In genomic region chr16:31598409-31598988, GRCm38 (mm10) we compare ENCODE assay signal across 9 mouse cellular contexts.
A peak's percentile ranks its signal among the peaks of the same experiment; 100 is the strongest.
DNase-seq lines count a peak whose midpoint lies in the region; ATAC-seq lines count a peak whose summit lies in the region.
"Had no signal": no experiment of that assay in that cellular context is flagged by ENCODE, and none has a peak within 500 bp of the region (broad histone marks: within the 10 kb centered on the region; RNA-seq: fewer than 3 reads in every experiment).

No protein-coding gene starts in this region.

- H3K4me3 ChIP-seq in midbrain, embryonic 10.5 days: no peak overlapping the region
- H3K4me3 ChIP-seq in midbrain, embryonic 14.5 days (replicated peaks; ENCODE audit: low read depth, low read length): no peak overlapping the region
- H3K4me3 ChIP-seq in liver, embryonic 15.5 days (replicated peaks): peak overlapping the region; percentile 8; the same call in 1 of the 2 replicates
- H3K4me3 ChIP-seq in midbrain, embryonic 13.5 days (replicated peaks): no peak overlapping the region
- H3K4me3 ChIP-seq: limb, embryonic 12.5 days had no signal

- 0 out of 2 replicates have a peak overlapping the region, but pooled peaks have one; percentile 33 for H3K27ac ChIP-seq in midbrain, embryonic 10.5 days (replicated peaks)
- H3K27ac ChIP-seq in midbrain, embryonic 14.5 days (replicated peaks; ENCODE audit: low read depth, low read length): no peak overlapping the region
- H3K27ac ChIP-seq in liver, embryonic 15.5 days (replicated peaks): peak overlapping the region; percentile 89
- no peak overlapping the region for H3K27ac ChIP-seq in midbrain, embryonic 13.5 days
- H3K27ac ChIP-seq: limb, embryonic 12.5 days had no signal

- H3K4me1 ChIP-seq in midbrain, embryonic 10.5 days: peaks cover 8% of the 10 kb centered on the region
- H3K4me1 ChIP-seq in midbrain, embryonic 14.5 days (ENCODE audit: control insufficient read depth, insufficient read depth, low read length): peaks cover 3% of the 10 kb centered on the region; the same call in 1 of the 2 replicates
- H3K4me1 ChIP-seq in liver, embryonic 15.5 days (replicated peaks): peaks cover 60% of the 10 kb centered on the region
- peaks cover 6% of the 10 kb centered on the region for H3K4me1 ChIP-seq in midbrain, embryonic 13.5 days (replicated peaks)

- DNase-seq in midbrain, embryonic 10.5 days (ENCODE audit: low spot score): no peak
- no peak for DNase-seq in midbrain, embryonic 14.5 days
- peak; percentile 54 for DNase-seq in cerebellum, adult 11-12 months
- DNase-seq in gastrocnemius, adult 8-10 months (ENCODE audit: low spot score in 2 of 2): peak; percentile 59 to 66
- DNase-seq in thymus, postnatal 10 days (ENCODE audit: low spot score in 2 of 2): no peak
- no peak for DNase-seq in kidney, adult 9 months

- no peak overlapping the region for H3K4me2 ChIP-seq in midbrain, embryonic 14.5 days (ENCODE audit: low read length)
- peak overlapping the region; percentile 60 for H3K4me2 ChIP-seq in liver, embryonic 15.5 days
- no peak overlapping the region for H3K4me2 ChIP-seq in midbrain, embryonic 13.5 days (replicated peaks)
- H3K4me2 ChIP-seq: limb, embryonic 12.5 days had no signal

- H3K36me3 ChIP-seq in midbrain, embryonic 10.5 days: no peaks in the 10 kb centered on the region
- H3K36me3 ChIP-seq in midbrain, embryonic 14.5 days (ENCODE audit: control insufficient read depth, insufficient read depth, low read length): no peaks in the 10 kb centered on the region
- no peaks in the 10 kb centered on the region for H3K36me3 ChIP-seq in liver, embryonic 15.5 days (replicated peaks)
- H3K36me3 ChIP-seq in midbrain, embryonic 13.5 days: no peaks in the 10 kb centered on the region
- H3K36me3 ChIP-seq: limb, embryonic 12.5 days had no signal

- H3K27me3 ChIP-seq in midbrain, embryonic 10.5 days (ENCODE audit: low read depth, poor library complexity, severe bottlenecking): no peaks in the 10 kb centered on the region
- no peaks in the 10 kb centered on the region for H3K27me3 ChIP-seq in midbrain, embryonic 14.5 days (ENCODE audit: control insufficient read depth, insufficient read depth, low read length)
- peaks cover 4% of the 10 kb centered on the region; the same call in 1 of the 2 replicates for H3K27me3 ChIP-seq in liver, embryonic 15.5 days
- no peaks in the 10 kb centered on the region for H3K27me3 ChIP-seq in midbrain, embryonic 13.5 days
- H3K27me3 ChIP-seq: limb, embryonic 12.5 days had no signal

- H3K9ac ChIP-seq in midbrain, embryonic 14.5 days (replicated peaks; ENCODE audit: low read length): no peak overlapping the region
- peak overlapping the region; percentile 30; the same call in 1 of the 2 replicates for H3K9ac ChIP-seq in liver, embryonic 15.5 days
- no peak overlapping the region for H3K9ac ChIP-seq in midbrain, embryonic 13.5 days (replicated peaks)
- H3K9ac ChIP-seq: limb, embryonic 12.5 days had no signal

- H3K9me3 ChIP-seq in midbrain, embryonic 10.5 days (replicated peaks): 0 out of 2 replicates have a peak, but pooled peaks cover 2% of the 10 kb centered on the region
- H3K9me3 ChIP-seq in midbrain, embryonic 14.5 days (ENCODE audit: control insufficient read depth, low read length): no peaks in the 10 kb centered on the region
- no peaks in the 10 kb centered on the region for H3K9me3 ChIP-seq in liver, embryonic 15.5 days (replicated peaks)
- no peaks in the 10 kb centered on the region for H3K9me3 ChIP-seq in midbrain, embryonic 13.5 days
- H3K9me3 ChIP-seq: limb, embryonic 12.5 days had no signal

- ATAC-seq in midbrain, embryonic 14.5 days (ENCODE audit: low FRiP score, low TSS enrichment): no peak
- ATAC-seq in liver, embryonic 15.5 days (ENCODE audit: insufficient read depth): peak; percentile 99
- no peak for ATAC-seq in midbrain, embryonic 13.5 days

- 82% methylated on average over 9 of the region's 9 CpGs for WGBS in midbrain, embryonic 10.5 days
- WGBS in midbrain, embryonic 14.5 days: 82% methylated on average over 9 of the region's 9 CpGs
- 42% methylated on average over 9 of the region's 9 CpGs for WGBS in liver, embryonic 15.5 days (ENCODE audit: insufficient replicate concordance)
- 91% methylated on average over 9 of the region's 9 CpGs for WGBS in midbrain, embryonic 13.5 days

Comparison
In these comparisons a context has a peak if more than half of its experiments do, and no peak if none do; other contexts are left out.
1. H3K27ac ChIP-seq: peak in midbrain, embryonic 10.5 days (single experiment) and liver, embryonic 15.5 days (single experiment); none in midbrain, embryonic 14.5 days (single experiment) and midbrain, embryonic 13.5 days (single experiment).
2. DNase-seq: peak in cerebellum, adult 11-12 months (single experiment) and gastrocnemius, adult 8-10 months (2 of 2); none in midbrain, embryonic 10.5 days (single experiment), midbrain, embryonic 14.5 days (single experiment), thymus, postnatal 10 days (0 of 2) and kidney, adult 9 months (single experiment).